Mouse (Mus musculus): ENCODE data around the gene Gm11027.
"Not testable (repeated sequence)": the region's sequence is repeated elsewhere in the genome, so short reads cannot be mapped to it uniquely, and the experiment has no call there.

Gm11027 gene

GRCm38 (mm10) chr12:116275086-116275485 is at the start of gene Gm11027:
Gene Gm11027, plus strand, starts transcription at chr12:116275386.
- DNase-seq: not testable (repeated sequence)

- DNase-seq: no peak
These were observed 48.7 kb upstream of the Gm11027 start for GRCm38 (mm10) chr12:116226289-116227057.

- no peak for DNase-seq
These were observed 45.7 kb upstream of the Gm11027 start for GRCm38 (mm10) chr12:116229451-116229850.

GRCm38 (mm10) chr12:116231612-116232011 is 43.6 kb upstream of the Gm11027 start:
- DNase-seq: no peak

GRCm38 (mm10) chr12:116232061-116232460 is 43.1 kb upstream of the Gm11027 start:
- no peak for DNase-seq

- no peak for DNase-seq
These were observed 39.8 kb upstream of the Gm11027 start for GRCm38 (mm10) chr12:116235356-116235755.

- DNase-seq: peak; percentile 32
These were observed 38.5 kb upstream of the Gm11027 start for GRCm38 (mm10) chr12:116236658-116237057.

- DNase-seq: no peak
These were observed 36.8 kb upstream of the Gm11027 start for GRCm38 (mm10) chr12:116238370-116238769.

- DNase-seq: peak; percentile 21
These were observed 36.4 kb upstream of the Gm11027 start for GRCm38 (mm10) chr12:116238803-116239202.

- peak; percentile 23 for DNase-seq
These were observed 30.6 kb upstream of the Gm11027 start for GRCm38 (mm10) chr12:116244601-116245000.

- DNase-seq: no peak
These were observed 20.5 kb upstream of the Gm11027 start for GRCm38 (mm10) chr12:116254652-116255051.

- DNase-seq: no peak
These were observed 19.6 kb upstream of the Gm11027 start for GRCm38 (mm10) chr12:116255636-116256035.

- no peak for DNase-seq
These were observed 16.9 kb upstream of the Gm11027 start for GRCm38 (mm10) chr12:116258321-116258720.

GRCm38 (mm10) chr12:116262555-116263341 is 12.4 kb upstream of the Gm11027 start, which contains the start of gene Wdr60:
Gene Wdr60, minus strand, starts transcription at chr12:116263022.
- peak; percentile 91 for DNase-seq

GRCm38 (mm10) chr12:116264756-116265155 is 10.4 kb upstream of the Gm11027 start:
- no peak for DNase-seq

- DNase-seq: no peak
These were observed 9.9 kb upstream of the Gm11027 start for GRCm38 (mm10) chr12:116265275-116265674.

GRCm38 (mm10) chr12:116269450-116269849 is 5.7 kb upstream of the Gm11027 start:
- DNase-seq: no peak

GRCm38 (mm10) chr12:116270538-116270937 is 4.6 kb upstream of the Gm11027 start:
- no peak for DNase-seq

GRCm38 (mm10) chr12:116271071-116271470 is 4.1 kb upstream of the Gm11027 start:
- DNase-seq: no peak

- DNase-seq: no peak
These were observed 1.5 kb upstream of the Gm11027 start for GRCm38 (mm10) chr12:116273733-116274132.

- DNase-seq: no peak
These were observed 445 bp downstream of the Gm11027 start for GRCm38 (mm10) chr12:116275631-116276030.

- no peak for DNase-seq
These were observed 1.8 kb downstream of the Gm11027 start for GRCm38 (mm10) chr12:116276961-116277360.

- no peak for DNase-seq
These were observed 3.4 kb downstream of the Gm11027 start for GRCm38 (mm10) chr12:116278541-116278940.

- no peak for DNase-seq
These were observed 4.0 kb downstream of the Gm11027 start for GRCm38 (mm10) chr12:116279181-116279580.

Data from right cerebral cortex, adult 18-20 months (tissue).